Mouse (Mus musculus): ENCODE measurements around the gene Snrnp48.

- TF ChIP-seq GATA1 (IDR thresholded peaks at IDR 0.05; ENCODE audit: borderline replicate concordance, low read length) (no peak), TAL1 (conservative IDR thresholded peaks at IDR 0.05; ENCODE audit: low read depth, low read length) (no peak)
Measured at GRCm38 (mm10) chr13:38167056-38167455, 37.7 kb upstream of the Snrnp48 start.

All from G1E (cell line).